28 mouse cellular contexts compared by ENCODE assay signal in the genomic region with DNA sequence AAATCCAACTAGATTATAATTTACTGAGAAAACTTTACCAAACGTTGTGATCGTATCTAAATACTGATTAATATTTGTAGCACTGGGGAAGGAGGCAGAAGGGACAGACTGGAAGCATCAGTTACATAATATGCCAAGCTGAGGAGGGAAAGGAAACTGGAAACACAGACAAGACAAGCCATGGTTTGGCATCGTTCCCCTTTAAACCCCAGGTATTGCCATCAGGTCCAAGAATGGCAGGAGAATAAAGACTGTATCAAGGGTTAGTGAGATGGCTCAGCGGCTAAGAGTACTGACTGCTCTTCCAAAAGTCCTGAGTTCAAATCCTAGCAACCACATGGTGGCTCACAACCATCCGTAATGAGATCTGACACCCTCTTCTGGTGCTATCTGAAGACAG.
DNase-seq lines count a peak whose midpoint lies in the region; ATAC-seq and TF ChIP-seq lines count a peak whose summit lies in the region.
"Had no signal": no experiment of that assay in that cellular context is flagged by ENCODE, and none has a peak within 500 bp of the region (broad histone marks: within the 10 kb centered on the region; RNA-seq: fewer than 3 reads in every experiment).

No protein-coding gene starts in this region.

- H3K9ac ChIP-seq in heart, adult 2 months (ENCODE audit: low read depth, low read length): no peak overlapping the region
- H3K9ac ChIP-seq: embryonic facial prominence, embryonic 13.5 days; forebrain, postnatal 0 days; heart, embryonic 15.5 days; hindbrain, embryonic 13.5 days; intestine, embryonic 15.5 days had no signal

- H3K79me2 ChIP-seq in heart, adult 2 months (replicated peaks; ENCODE audit: control insufficient read depth, insufficient read depth, low read length): no peaks in the 10 kb centered on the region

- H3K4me1 ChIP-seq in heart, embryonic 10.5 days: no peaks in the 10 kb centered on the region
- H3K4me1 ChIP-seq in heart, adult 2 months (ENCODE audit: control insufficient read depth, insufficient read depth, low read length): no peaks in the 10 kb centered on the region
- H3K4me1 ChIP-seq: embryonic facial prominence, embryonic 13.5 days; heart, embryonic 15.5 days; hindbrain, embryonic 10.5 days; hindbrain, embryonic 13.5 days; intestine, embryonic 15.5 days had no signal

- no peak for DNase-seq in cerebellum, adult 8-10 months
- peak; percentile 39 for DNase-seq in heart, embryonic 10.5 days (ENCODE audit: low spot score)
- DNase-seq in heart, adult 2 months: no peak
- peak; percentile 30 for DNase-seq in cerebellum, adult 9-11 months
- DNase-seq in cerebellum, postnatal 25 days: peak; percentile 25 to 43
- DNase-seq in left cerebral cortex, postnatal 10 days (ENCODE audit: extremely low spot score in 1 of 2, low spot score in 2 of 2): no peak
- DNase-seq: adrenal gland, adult 8-10 months; adrenal gland, postnatal 25 days; embryo, embryonic 11 days; forebrain, postnatal 0 days; gastrocnemius, adult 2 months; gastrocnemius, postnatal 14 days; heart, adult 18-20 months; heart, postnatal 10 days; heart, postnatal 36 days; kidney, adult 11 months; kidney, adult 9 months had no signal

- H3K9me3 ChIP-seq in heart, embryonic 10.5 days: no peaks in the 10 kb centered on the region
- H3K9me3 ChIP-seq: embryonic facial prominence, embryonic 10.5 days; embryonic facial prominence, embryonic 13.5 days; heart, embryonic 15.5 days; hindbrain, embryonic 10.5 days; hindbrain, embryonic 13.5 days; intestine, embryonic 15.5 days had no signal

- peak; percentile 58; the same call in 1 of the 2 replicates for ATAC-seq in cerebellum, adult (ENCODE audit: insufficient number of reproducible peaks, low FRiP score, low TSS enrichment)
- no peak for ATAC-seq in monocyte, adult 5-6 weeks (replicated peaks; ENCODE audit: insufficient number of reproducible peaks, low FRiP score, low TSS enrichment, poor library complexity, severe bottlenecking)
- ATAC-seq: activated CD4-positive, CD25-positive, alpha-beta regulatory T cell, adult 4 months; forebrain, embryonic 14.5 days had no signal

- no peak for TF ChIP-seq POLR2A in heart, adult 2 months (IDR thresholded peaks at IDR 0.05; ENCODE audit: insufficient read depth, low read depth, low read length)

- 87% methylated on average over 5 of the region's 5 CpGs for WGBS in heart, embryonic 10.5 days
- 87% methylated on average over 5 of the region's 5 CpGs for WGBS in heart, adult 2 months

- TF ChIP-seq CTCF in heart, adult 2 months (IDR thresholded peaks at IDR 0.05): no peak

- no peak overlapping the region for H3K27ac ChIP-seq in heart, embryonic 10.5 days
- H3K27ac ChIP-seq in heart, adult 2 months: no peak overlapping the region
- H3K27ac ChIP-seq: embryonic facial prominence, embryonic 10.5 days; embryonic facial prominence, embryonic 13.5 days; gastrocnemius, adult 2 months; heart, embryonic 15.5 days; hindbrain, embryonic 10.5 days; hindbrain, embryonic 13.5 days; intestine, embryonic 15.5 days had no signal

- intact Hi-C loops in heart, adult 2 months (cut with DNase I): no loop called here
- intact Hi-C loops in left cerebral cortex, postnatal 10 days (cut with DNase I): no loop called here

- no peak overlapping the region for H3K4me3 ChIP-seq in heart, embryonic 10.5 days
- H3K4me3 ChIP-seq in heart, adult 2 months: no peak overlapping the region
- H3K4me3 ChIP-seq: embryonic facial prominence, embryonic 10.5 days; embryonic facial prominence, embryonic 13.5 days; erythroblast, embryonic 14.5 days; gastrocnemius, adult 2 months; heart, embryonic 15.5 days; hindbrain, embryonic 10.5 days; hindbrain, embryonic 13.5 days; intestine, embryonic 15.5 days had no signal

- no peaks in the 10 kb centered on the region for H3K27me3 ChIP-seq in heart, embryonic 10.5 days (ENCODE audit: insufficient read depth, poor library complexity, severe bottlenecking)
- H3K27me3 ChIP-seq in heart, adult 2 months (ENCODE audit: control insufficient read depth, insufficient read depth, low read length): no peaks in the 10 kb centered on the region
- H3K27me3 ChIP-seq: embryonic facial prominence, embryonic 13.5 days; heart, embryonic 15.5 days; hindbrain, embryonic 13.5 days; intestine, embryonic 15.5 days had no signal

- no peaks in the 10 kb centered on the region for H3K36me3 ChIP-seq in heart, embryonic 10.5 days
- no peaks in the 10 kb centered on the region for H3K36me3 ChIP-seq in heart, adult 2 months (ENCODE audit: control insufficient read depth, insufficient read depth, low read length)
- H3K36me3 ChIP-seq: embryonic facial prominence, embryonic 10.5 days; embryonic facial prominence, embryonic 13.5 days; heart, embryonic 15.5 days; hindbrain, embryonic 10.5 days; hindbrain, embryonic 13.5 days; intestine, embryonic 15.5 days had no signal

- TF ChIP-seq EP300 in heart, adult 2 months (IDR thresholded peaks at IDR 0.05; ENCODE audit: insufficient read depth, low read depth, low read length): no peak

Comparison
In these comparisons a context has a peak if more than half of its experiments do, and no peak if none do; other contexts are left out.
1. DNase-seq: peak in heart, embryonic 10.5 days (single experiment), cerebellum, adult 9-11 months (single experiment) and cerebellum, postnatal 25 days (2 of 2); none in cerebellum, adult 8-10 months (single experiment), heart, adult 2 months (0 of 2) and left cerebral cortex, postnatal 10 days (0 of 2).